Mouse (Mus musculus) stomach, embryonic 16.5 days (tissue): ENCODE results near the gene Evx2. TPM values are rescaled to one million over a fixed set of nuclear protein-coding genes. Genes with fewer than 3 reads are reported as not detected.

ENCODE experiments used
- ATAC-seq: fragments of 200-750 bp; cut with Nextera tagmentation; 2 replicates; pipeline ENCODE4 v1.8.0; 2017; ENCODE audit warnings: moderate number of reproducible peaks, moderate TSS enrichment; ENCODE audit not compliant: insufficient read depth, low FRiP score
- H3K27ac ChIP-seq: fragments of 300-500 bp; sonication (generic); 2 replicates; pipeline ENCODE4 v1.5.1; 2014; ENCODE audit warnings: low read length
- H3K27me3 ChIP-seq: fragments of 300-500 bp; sonication (generic); 2 replicates; pipeline ENCODE4 v1.6.1; 2014; ENCODE audit warnings: low read length, control low read depth, mixed read lengths; ENCODE audit not compliant: control insufficient read depth, insufficient read depth
- H3K36me3 ChIP-seq: fragments of 300-500 bp; sonication (generic); 2 replicates; pipeline ENCODE4 v1.6.1; 2014; ENCODE audit warnings: low read length; ENCODE audit not compliant: control insufficient read depth, insufficient read depth
- H3K4me1 ChIP-seq: fragments of 300-500 bp; sonication (generic); 2 replicates; pipeline ENCODE4 v1.6.1; 2014; ENCODE audit warnings: low read length, control low read depth, mixed read lengths; ENCODE audit not compliant: control insufficient read depth, insufficient read depth
- H3K4me2 ChIP-seq: fragments of 300-500 bp; sonication (generic); 2 replicates; pipeline ENCODE4 v1.6.1; 2014; ENCODE audit warnings: low read depth, low read length, mixed read lengths
- H3K4me3 ChIP-seq: fragments of 300-500 bp; sonication (generic); replicated peaks from 2 replicates; pipeline ENCODE4 v1.5.1; 2014; ENCODE audit warnings: mild to moderate bottlenecking, low read length
- H3K9ac ChIP-seq: fragments of 300-500 bp; sonication (generic); 2 replicates; pipeline ENCODE4 v1.6.1; 2014; ENCODE audit warnings: low read length
- H3K9me3 ChIP-seq: fragments of 300-500 bp; sonication (generic); replicated peaks from 2 replicates; pipeline ENCODE4 v1.6.1; 2016; ENCODE audit warnings: low read length, control low read depth; ENCODE audit not compliant: control insufficient read depth
- WGBS: fragments of 180-500 bp; shearing (Covaris S2); extraction: QIAGEN DNeasy Blood & Tissue Kit; methylation state at CpG from one replicate; pipeline ENCODE4 v1.1.7; 2014; 5-methylcytosine and 5-hydroxymethylcytosine counted together
- microRNA-seq: library from miRNA; unstranded; fragments of <30 nt; microRNA quantifications from one replicate; pipeline ENCODE4, GENCODE M21; 2016
- polyA plus RNA-seq: library from polyadenylated mRNA; unstranded; fragments of >200 nt; fragmentation: Nextera tagmentation; extraction: Ambion mirVana; gene quantifications from 2 replicates; pipeline ENCODE4 v1.2.1, GENCODE M21; 2015

Evx2 gene
- polyA plus RNA-seq, 1 experiment from 2014 or later, result not detected

DNA sequence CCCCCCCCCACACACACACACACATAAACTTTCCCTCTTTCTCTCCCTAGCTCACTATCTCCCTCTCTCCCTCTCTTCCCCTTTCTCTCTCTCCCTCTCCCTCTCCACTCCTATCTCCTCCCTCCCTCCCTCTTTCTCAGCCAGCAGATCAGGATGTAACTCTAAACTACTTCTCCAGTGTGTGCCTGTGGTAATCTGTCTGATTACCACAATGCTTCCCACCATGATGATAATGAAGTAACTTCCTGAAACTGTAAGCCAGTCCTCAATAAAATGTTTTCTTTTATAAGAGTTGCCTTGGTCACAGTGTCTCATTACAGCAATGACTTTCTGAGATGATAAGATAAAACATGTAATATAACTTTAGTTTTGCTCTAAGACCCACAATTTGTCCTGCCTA is 50.0 kb downstream of the Evx2 start:
- Histone ChIP-seq H3K9ac (no peak overlapping the region), H3K36me3 (no peaks in the 10 kb centered on the region), H3K4me1 (no peaks in the 10 kb centered on the region), H3K27ac (no peak overlapping the region), H3K4me3 (no peak overlapping the region), H3K27me3 (no peaks in the 10 kb centered on the region), H3K9me3 (no peaks in the 10 kb centered on the region), H3K4me2 (no peak overlapping the region)
- ATAC-seq, result no peak

DNA sequence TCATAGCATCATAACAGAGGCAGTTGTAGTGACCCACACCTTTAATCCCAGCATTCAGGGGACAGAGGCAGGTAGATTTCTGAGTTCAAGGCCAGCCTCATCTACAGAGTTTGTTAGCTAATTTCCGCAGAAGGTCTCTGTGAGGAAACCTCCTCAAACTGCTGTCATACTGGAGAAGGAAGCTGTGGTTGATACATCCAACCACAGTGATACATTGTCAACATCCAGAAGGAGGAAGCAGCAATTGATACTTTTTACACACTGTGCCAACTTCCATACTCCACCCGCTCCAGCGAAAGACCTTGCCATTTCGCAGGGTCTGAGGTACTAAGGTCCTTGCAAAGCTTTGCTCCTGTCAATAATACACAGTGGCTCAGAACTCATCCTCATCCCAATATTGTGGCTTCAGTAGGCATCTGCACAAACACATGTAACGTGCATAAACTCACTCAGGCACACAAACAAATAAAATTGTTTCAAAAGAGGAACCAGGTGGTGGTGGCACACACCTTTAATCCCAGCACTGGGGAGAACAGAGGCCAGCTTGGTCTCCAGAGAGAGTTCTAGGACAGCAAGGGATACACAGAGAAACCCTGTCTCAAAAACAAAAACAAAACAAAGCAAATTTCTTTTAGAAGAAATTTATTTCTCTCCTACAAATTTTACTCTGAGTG is 53.1 kb downstream of the Evx2 start:
- no peak overlapping the region for H3K4me3 ChIP-seq
- 79% methylated on average over 5 of the region's 5 CpGs for WGBS
- no peaks in the 10 kb centered on the region for H3K36me3 ChIP-seq
- no peak overlapping the region for H3K27ac ChIP-seq
- H3K4me2 ChIP-seq, result no peak overlapping the region
- no peaks in the 10 kb centered on the region for H3K9me3 ChIP-seq
- no peaks in the 10 kb centered on the region for H3K4me1 ChIP-seq
- no peaks in the 10 kb centered on the region for H3K27me3 ChIP-seq
- ATAC-seq, result no peak
- no peak overlapping the region for H3K9ac ChIP-seq

DNA sequence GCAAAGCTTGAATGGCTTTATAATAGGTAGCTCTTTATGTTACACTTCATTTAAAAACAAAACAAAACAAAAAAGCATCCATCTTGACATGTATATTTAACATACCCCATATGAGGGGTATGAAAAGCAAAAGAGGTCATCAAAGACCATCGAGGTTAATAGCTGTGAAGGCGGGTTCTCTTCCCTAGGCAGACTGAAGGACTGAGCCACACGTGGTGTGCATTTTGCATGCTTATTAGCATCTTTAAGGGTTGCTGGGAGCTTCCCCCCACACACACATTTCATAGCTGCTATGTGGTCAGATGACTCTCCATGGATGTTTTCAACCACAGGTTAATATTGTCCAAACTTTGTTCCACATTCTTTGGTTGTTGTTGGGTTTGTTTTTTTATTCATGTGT is 55.3 kb downstream of the Evx2 start:
- H3K27me3 ChIP-seq, result no peaks in the 10 kb centered on the region
- ATAC-seq, result no peak
- no peak overlapping the region for H3K4me3 ChIP-seq
- no peak overlapping the region for H3K4me2 ChIP-seq
- 51% methylated on average over 3 of the region's 3 CpGs for WGBS
- H3K27ac ChIP-seq, result no peak overlapping the region
- no peaks in the 10 kb centered on the region for H3K36me3 ChIP-seq
- no peaks in the 10 kb centered on the region for H3K4me1 ChIP-seq
- no peak overlapping the region for H3K9ac ChIP-seq
- H3K9me3 ChIP-seq, result no peaks in the 10 kb centered on the region

Small RNA genes within 50 kb of the gene (microRNA-seq; reads per million reads assigned to microRNA genes)
- not detected for gene Gm44463

Other genes with a start within 250 kb of the Evx2 start
- 18.0 and 19.1 TPM in 2 replicates for gene Lnpk, start 80.1 kb downstream of the Evx2 start, polyA plus RNA-seq
- gene Hoxd13, start 8.8 kb upstream of the Evx2 start, polyA plus RNA-seq, result 0.20 TPM in 1 of 2 replicates, not detected in the other
- 0.05 and 0.11 TPM in 2 replicates for gene Hoxd12, start 15.5 kb upstream of the Evx2 start, polyA plus RNA-seq
- gene Hoxd11, start 20.0 kb upstream of the Evx2 start, polyA plus RNA-seq, result 0.17 TPM in 1 of 2 replicates, not detected in the other
- gene Hoxd10, start 32.4 kb upstream of the Evx2 start, polyA plus RNA-seq, result 0.21 TPM in 1 of 2 replicates, not detected in the other
- 0.41 and 0.53 TPM in 2 replicates for gene Hoxd9, start 38.2 kb upstream of the Evx2 start, polyA plus RNA-seq
- gene Hoxd8, start 45.1 kb upstream of the Evx2 start, polyA plus RNA-seq, result 1.7 and 2.8 TPM in 2 replicates
- gene Hoxd3, start 52.4 kb upstream of the Evx2 start, polyA plus RNA-seq, result 7.4 and 9.2 TPM in 2 replicates
- gene Hoxd4, start 52.4 kb upstream of the Evx2 start, polyA plus RNA-seq, result 0.29 and 0.39 TPM in 2 replicates
- gene Gm28230, start 67.2 kb upstream of the Evx2 start, polyA plus RNA-seq, result 0.10 and 0.13 TPM in 2 replicates
- gene Hoxd1, start 103.4 kb upstream of the Evx2 start, polyA plus RNA-seq, result not detected in 2 replicates
- gene Mtx2, start 166.2 kb upstream of the Evx2 start, polyA plus RNA-seq, result 86.4 and 93.0 TPM in 2 replicates